Mouse (Mus musculus) midbrain, embryonic 11.5 days (tissue): ENCODE measurements around the gene Tubb2a. TPM values are rescaled to one million over a fixed set of nuclear protein-coding genes. Genes with fewer than 3 reads are reported as not detected.

ENCODE experiments used
- ATAC-seq: fragments of 200-750 bp; cut with Nextera tagmentation; 2 replicates; pipeline ENCODE4 v1.8.0; 2017; ENCODE audit warnings: moderate TSS enrichment, moderate library complexity; ENCODE audit not compliant: low FRiP score
- DNase-seq: peaks from one replicate; pipeline ENCODE4 v3.0.0; 2015; ENCODE audit warnings: low spot score; ENCODE audit errors: missing footprints
- H3K27ac ChIP-seq: fragments of 300-500 bp; sonication (generic); 2 replicates; pipeline ENCODE4 v1.5.1; 2014; ENCODE audit warnings: low read depth, low read length
- H3K27me3 ChIP-seq: fragments of 300-500 bp; sonication (generic); 2 replicates; pipeline ENCODE4 v1.6.1; 2014; ENCODE audit warnings: mild to moderate bottlenecking, low read length, moderate library complexity, mixed read lengths; ENCODE audit not compliant: control insufficient read depth, insufficient read depth
- H3K36me3 ChIP-seq: fragments of 300-500 bp; sonication (generic); 2 replicates; pipeline ENCODE4 v1.6.1; 2014; ENCODE audit warnings: mild to moderate bottlenecking, low read length, moderate library complexity, mixed read lengths; ENCODE audit not compliant: control insufficient read depth, insufficient read depth
- H3K4me1 ChIP-seq: fragments of 300-500 bp; sonication (generic); 2 replicates; pipeline ENCODE4 v1.6.1; 2014; ENCODE audit warnings: low read length; ENCODE audit not compliant: control insufficient read depth, insufficient read depth
- H3K4me2 ChIP-seq: fragments of 300-500 bp; sonication (generic); 2 replicates; pipeline ENCODE4 v1.6.1; 2014; ENCODE audit warnings: mild to moderate bottlenecking, moderate library complexity
- H3K4me3 ChIP-seq: fragments of 300-500 bp; sonication (generic); 2 replicates; pipeline ENCODE4 v1.5.1; 2014; ENCODE audit warnings: low read depth, low read length
- H3K9ac ChIP-seq: fragments of 300-500 bp; sonication (generic); 2 replicates; pipeline ENCODE4 v1.6.1; 2014; ENCODE audit warnings: low read length
- H3K9me3 ChIP-seq: fragments of 300-500 bp; sonication (generic); 2 replicates; pipeline ENCODE4 v1.6.1; 2016; ENCODE audit warnings: low read length; ENCODE audit not compliant: control insufficient read depth
- WGBS: fragments of 180-500 bp; shearing (Covaris S2); extraction: QIAGEN DNeasy Blood & Tissue Kit; methylation state at CpG from one replicate; pipeline ENCODE4 v1.1.7; 2014; 5-methylcytosine and 5-hydroxymethylcytosine counted together
- polyA plus RNA-seq: library from polyadenylated mRNA; unstranded; fragments of >200 nt; fragmentation: Nextera tagmentation; extraction: Ambion mirVana; gene quantifications from 2 replicates; pipeline ENCODE4 v1.2.1, GENCODE M21; 2014

Gene Tubb2a
- polyA plus RNA-seq, 1 experiment from 2014 or later, result 417 TPM

DNA sequence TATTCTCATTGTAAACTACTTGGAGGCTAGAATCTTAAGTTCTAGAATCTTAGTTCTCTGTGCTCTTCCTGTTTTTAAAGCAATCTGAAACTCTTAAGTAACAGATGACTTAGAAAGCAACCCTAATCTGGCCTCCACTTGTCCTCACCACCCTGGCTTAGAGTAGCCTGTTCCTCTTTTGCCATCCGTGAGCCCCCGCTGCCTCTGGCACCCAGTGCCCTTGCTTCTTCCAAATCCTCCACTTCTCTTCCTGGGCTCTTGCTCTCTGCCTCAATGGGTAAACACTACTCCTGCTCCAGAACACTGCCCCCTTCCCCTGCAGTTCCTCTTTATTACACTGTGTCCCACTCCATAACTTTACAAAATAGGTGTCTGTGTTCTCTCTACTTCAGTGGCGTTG lies 26.1 kb downstream of the Tubb2a start:
- 87% methylated on average over 3 of the region's 3 CpGs for WGBS
- Histone ChIP-seq H3K9me3 (no peaks in the 10 kb centered on the region), H3K27me3 (no peaks in the 10 kb centered on the region), H3K4me3 (no peak overlapping the region), H3K36me3 (peaks cover 3% of the 10 kb centered on the region; the same call in 1 of the 2 replicates), H3K9ac (no peak overlapping the region), H3K4me2 (no peak overlapping the region), H3K4me1 (no peaks in the 10 kb centered on the region), H3K27ac (no peak overlapping the region)
- no peak for ATAC-seq
- DNase-seq, result no peak

DNA sequence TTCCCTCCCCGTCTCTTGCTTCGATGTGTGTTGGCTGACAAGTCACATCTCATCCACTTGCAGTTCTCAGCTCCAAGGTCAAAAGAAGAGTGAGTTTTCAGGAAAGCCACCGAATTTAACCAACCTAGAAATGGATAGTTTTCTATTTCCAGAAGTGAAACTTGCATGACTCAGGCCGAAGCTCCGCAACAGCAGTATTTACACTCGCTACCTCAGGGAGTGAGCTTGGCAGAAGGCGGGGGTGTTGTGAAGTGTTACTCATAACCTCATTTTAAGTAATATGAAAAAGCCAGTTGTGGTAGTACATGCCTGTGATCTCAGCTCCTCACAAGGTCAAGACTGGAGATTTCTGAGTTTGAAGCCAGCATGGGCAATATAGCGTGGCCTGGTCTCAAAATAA lies 27.3 kb downstream of the Tubb2a start:
- ATAC-seq (no peak), DNase-seq (no peak)
- Histone ChIP-seq H3K4me2 (no peak overlapping the region), H3K9me3 (no peaks in the 10 kb centered on the region), H3K27me3 (no peaks in the 10 kb centered on the region), H3K27ac (no peak overlapping the region), H3K9ac (no peak overlapping the region), H3K4me3 (no peak overlapping the region), H3K4me1 (no peaks in the 10 kb centered on the region), H3K36me3 (no peaks in the 10 kb centered on the region)
- 94% methylated on average over 8 of the region's 8 CpGs for WGBS

DNA sequence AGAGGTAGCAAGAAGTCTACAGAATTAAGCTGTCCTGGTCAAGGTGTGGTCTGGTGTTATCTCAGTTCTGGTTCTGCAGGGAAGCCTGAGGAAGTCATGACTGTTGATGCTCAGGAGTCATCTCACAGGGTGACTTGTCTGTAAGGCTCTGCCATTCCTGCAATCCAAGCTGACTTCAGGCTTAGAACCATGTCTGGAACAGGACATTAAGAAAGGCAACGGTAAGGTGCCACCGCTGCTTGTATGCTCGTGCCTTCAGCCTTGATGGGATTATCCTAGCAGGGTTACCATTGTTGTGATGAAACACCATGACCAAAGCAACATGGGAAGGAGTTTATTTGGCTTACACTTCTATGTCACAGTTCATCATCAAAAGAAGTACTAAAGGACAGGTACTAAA lies 30.3 kb downstream of the Tubb2a start:
- no peak overlapping the region for H3K27ac ChIP-seq
- H3K9ac ChIP-seq, result no peak overlapping the region
- no peaks in the 10 kb centered on the region for H3K27me3 ChIP-seq
- DNase-seq, result no peak
- no peak overlapping the region for H3K4me2 ChIP-seq
- 64% methylated on average over 3 of the region's 3 CpGs for WGBS
- no peaks in the 10 kb centered on the region for H3K36me3 ChIP-seq
- no peaks in the 10 kb centered on the region for H3K9me3 ChIP-seq
- no peaks in the 10 kb centered on the region for H3K4me1 ChIP-seq
- H3K4me3 ChIP-seq, result no peak overlapping the region
- no peak for ATAC-seq

DNA sequence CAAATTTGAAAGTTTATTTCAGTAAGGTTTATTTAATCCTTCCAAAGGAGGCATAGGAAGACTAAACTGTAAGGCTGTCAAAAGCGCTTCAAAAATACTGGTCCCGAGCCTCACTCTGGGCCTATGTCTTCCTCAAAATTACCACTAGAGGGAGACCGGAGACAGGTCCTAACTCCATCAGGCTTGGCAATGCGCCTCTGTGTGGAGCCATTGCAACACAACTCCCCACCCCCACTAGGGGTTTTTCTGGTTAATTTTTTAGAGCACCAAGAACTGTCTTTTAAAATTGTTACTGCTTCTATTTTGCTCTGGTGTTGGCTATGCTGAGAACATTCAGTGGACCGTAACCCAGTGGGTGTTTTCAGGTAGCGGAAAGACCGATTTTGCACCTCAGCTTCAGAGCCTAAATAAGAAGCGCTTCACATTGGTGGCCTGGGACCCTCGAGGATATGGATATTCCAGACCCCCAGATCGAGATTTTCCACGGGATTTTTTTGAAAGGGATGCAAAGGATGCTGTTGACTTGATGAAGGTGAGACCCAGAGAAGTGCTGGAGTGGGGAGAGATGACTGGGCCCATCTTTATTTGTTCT lies 31.3 kb downstream of the Tubb2a start:
- H3K9me3 ChIP-seq, result no peaks in the 10 kb centered on the region
- H3K4me2 ChIP-seq, result no peak overlapping the region
- no peaks in the 10 kb centered on the region for H3K27me3 ChIP-seq
- no peak overlapping the region for H3K4me3 ChIP-seq
- DNase-seq (peak; percentile 93), ATAC-seq (peak; percentile 93)
- H3K4me1 ChIP-seq, result no peaks in the 10 kb centered on the region
- H3K27ac ChIP-seq, result no peak overlapping the region
- H3K9ac ChIP-seq, result no peak overlapping the region
- WGBS, result 44% methylated on average over 11 of the region's 11 CpGs
- no peaks in the 10 kb centered on the region for H3K36me3 ChIP-seq

DNA sequence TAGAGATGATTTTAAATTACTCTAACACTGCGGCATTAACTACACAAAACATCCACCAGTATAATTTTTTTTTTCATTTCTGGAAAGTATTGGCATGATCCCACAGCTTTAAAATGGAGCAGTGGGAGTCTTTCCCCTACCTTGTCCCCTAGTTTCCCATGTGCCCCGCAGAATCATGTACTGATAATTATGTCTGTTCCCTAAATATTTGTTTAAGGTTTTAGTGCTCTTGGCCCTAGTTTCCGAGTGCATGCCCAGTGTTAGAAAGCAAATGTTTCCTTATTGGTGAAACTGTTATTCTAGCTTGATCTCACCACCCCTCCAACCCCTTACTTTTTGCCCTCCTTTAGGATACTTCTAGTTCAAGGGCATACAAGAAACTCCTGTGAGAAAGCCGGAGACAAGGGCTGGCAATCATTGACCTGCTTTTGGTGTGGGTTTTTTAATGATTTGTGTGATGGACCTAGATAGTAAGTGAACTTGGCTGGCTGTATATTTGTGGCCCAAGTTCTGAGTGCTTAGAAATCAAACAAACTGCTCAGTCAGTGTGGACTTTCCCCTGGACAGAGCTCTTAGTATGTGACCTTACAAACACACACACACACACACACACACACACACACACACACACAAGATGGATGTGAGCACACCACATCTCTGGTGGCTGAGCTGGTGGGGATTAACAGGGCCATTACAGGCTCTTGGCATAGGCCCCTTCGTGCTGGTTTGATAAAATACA lies 32.1 kb downstream of the Tubb2a start:
- WGBS, result 65% methylated on average over 5 of the region's 5 CpGs
- no peaks in the 10 kb centered on the region for H3K4me1 ChIP-seq
- no peaks in the 10 kb centered on the region for H3K27me3 ChIP-seq
- DNase-seq, result no peak
- H3K9ac ChIP-seq, result no peak overlapping the region
- H3K9me3 ChIP-seq, result no peaks in the 10 kb centered on the region
- H3K4me2 ChIP-seq, result no peak overlapping the region
- peak; percentile 39; the same call in 1 of the 2 replicates for ATAC-seq
- no peak overlapping the region for H3K4me3 ChIP-seq
- no peak overlapping the region for H3K27ac ChIP-seq
- no peaks in the 10 kb centered on the region for H3K36me3 ChIP-seq

DNA sequence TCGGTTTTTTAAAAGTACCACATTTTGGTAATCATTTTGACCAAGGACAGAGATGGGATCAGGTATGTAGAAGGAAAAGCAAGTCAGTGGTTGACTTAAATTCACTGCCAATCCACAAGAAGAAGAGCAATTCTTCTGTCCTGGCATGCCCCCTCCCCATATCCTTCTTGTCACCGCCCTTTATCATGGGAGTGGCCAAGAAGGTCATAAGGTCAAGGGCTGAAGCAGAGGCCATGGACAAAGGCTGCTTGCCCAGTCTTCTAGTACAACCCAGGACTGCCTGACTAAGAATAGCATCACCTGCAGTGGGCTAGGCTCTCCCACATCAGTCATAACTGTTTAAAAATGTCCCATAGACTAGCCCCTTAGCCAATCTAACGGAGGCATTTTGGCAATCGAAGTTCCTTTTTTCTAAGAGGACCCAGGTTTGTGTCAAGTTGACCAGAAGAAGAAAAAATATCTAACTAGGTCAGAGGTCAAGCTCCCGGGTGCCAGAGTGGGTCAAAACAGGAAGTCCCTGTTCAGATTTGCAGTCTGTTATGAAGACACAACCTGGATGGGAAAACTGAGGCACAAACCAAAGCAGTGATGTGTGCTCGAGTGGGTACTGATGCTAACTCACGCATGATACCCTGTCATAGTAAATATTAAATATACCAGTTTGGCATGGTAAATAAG lies 34.0 kb downstream of the Tubb2a start:
- no peak overlapping the region for H3K9ac ChIP-seq
- no peak overlapping the region for H3K4me3 ChIP-seq
- peaks cover under 1% of the 10 kb centered on the region; the same call in 1 of the 2 replicates for H3K4me1 ChIP-seq
- H3K27ac ChIP-seq, result no peak overlapping the region
- DNase-seq, result no peak
- WGBS, result 79% methylated on average over 7 of the region's 7 CpGs
- H3K27me3 ChIP-seq, result no peaks in the 10 kb centered on the region
- ATAC-seq, result no peak
- 0 out of 2 replicates have a peak, but pooled peaks cover 3% of the 10 kb centered on the region for H3K9me3 ChIP-seq
- no peaks in the 10 kb centered on the region for H3K36me3 ChIP-seq
- no peak overlapping the region for H3K4me2 ChIP-seq

DNA sequence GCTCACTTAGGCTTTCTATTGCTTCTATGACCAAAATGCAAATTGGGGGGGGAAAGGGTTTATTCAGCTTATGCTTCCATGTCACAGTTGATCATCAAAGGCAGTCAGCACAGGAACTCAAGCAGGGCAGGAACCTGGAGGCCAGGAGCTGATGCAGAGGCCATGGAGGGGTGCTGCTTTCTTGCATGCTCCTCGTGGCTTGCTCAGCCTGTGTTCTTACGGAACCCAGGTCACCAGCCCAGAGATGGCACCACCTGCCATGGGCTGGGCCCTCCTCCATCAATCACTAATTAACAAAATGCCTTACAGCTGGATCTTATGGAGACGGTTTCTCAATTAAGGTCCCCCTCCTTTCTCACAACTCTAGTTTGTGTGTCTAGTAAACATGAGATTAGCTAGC lies 37.7 kb downstream of the Tubb2a start:
- Histone ChIP-seq H3K36me3 (no peaks in the 10 kb centered on the region), H3K27ac (no peak overlapping the region), H3K9me3 (0 out of 2 replicates have a peak, but pooled peaks cover 3% of the 10 kb centered on the region), H3K4me2 (no peak overlapping the region), H3K27me3 (no peaks in the 10 kb centered on the region), H3K4me1 (peaks cover 13% of the 10 kb centered on the region), H3K4me3 (no peak overlapping the region), H3K9ac (no peak overlapping the region)
- WGBS, result 94% methylated on average over 3 of the region's 3 CpGs
- no peak for DNase-seq
- ATAC-seq, result no peak

DNA sequence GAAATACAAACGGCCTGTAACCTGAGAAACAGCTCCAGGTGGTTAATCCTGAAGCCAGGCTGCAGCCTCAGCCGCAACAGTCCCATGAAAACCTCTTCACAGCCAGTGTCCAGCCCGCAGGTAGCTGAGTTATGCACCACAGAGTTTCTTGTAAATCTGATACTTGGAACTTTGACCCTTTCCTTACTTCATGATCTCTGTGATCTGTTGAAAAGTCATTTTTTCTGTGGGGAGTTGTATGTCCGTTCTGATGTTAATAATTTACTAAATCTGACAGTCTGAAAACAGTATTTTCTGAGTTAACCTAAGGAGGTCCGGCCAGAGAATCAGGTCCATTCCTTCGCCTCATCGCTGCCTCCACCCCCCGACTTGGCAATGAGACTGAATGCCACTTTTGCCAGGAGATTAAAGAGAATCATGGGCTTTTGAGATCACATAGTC lies 38.9 kb downstream of the Tubb2a start:
- 37% methylated on average over 8 of the region's 8 CpGs for WGBS
- no peaks in the 10 kb centered on the region for H3K36me3 ChIP-seq
- no peak for DNase-seq
- ATAC-seq, result no peak
- no peak overlapping the region for H3K27ac ChIP-seq
- no peak overlapping the region for H3K4me3 ChIP-seq
- H3K9me3 ChIP-seq, result 0 out of 2 replicates have a peak, but pooled peaks cover 3% of the 10 kb centered on the region
- peaks cover 13% of the 10 kb centered on the region for H3K4me1 ChIP-seq
- peak overlapping the region; percentile 81 for H3K4me2 ChIP-seq
- H3K27me3 ChIP-seq, result no peaks in the 10 kb centered on the region
- peak overlapping the region; percentile 27; the same call in 1 of the 2 replicates for H3K9ac ChIP-seq

DNA sequence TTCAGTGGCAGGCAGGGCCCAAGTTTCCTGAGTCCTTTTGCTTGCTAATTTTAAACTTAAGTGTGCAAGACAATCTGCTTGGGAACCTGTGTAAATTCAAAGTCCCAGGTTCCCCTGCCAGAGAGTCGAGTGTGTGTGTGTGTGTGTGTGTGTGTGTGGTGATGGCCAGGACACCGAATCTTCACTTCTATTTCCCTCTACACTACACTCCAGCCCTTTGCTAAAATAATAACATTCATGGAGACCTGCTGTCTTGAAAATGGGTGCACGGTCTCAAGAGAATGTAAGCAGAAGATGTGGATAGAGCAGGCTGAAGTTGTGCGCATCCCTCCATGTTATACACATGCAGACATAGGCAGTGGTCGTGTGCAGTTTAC lies 39.8 kb downstream of the Tubb2a start:
- H3K36me3 ChIP-seq, result no peaks in the 10 kb centered on the region; the same call in 1 of the 2 replicates
- peak overlapping the region; percentile 96 for H3K9ac ChIP-seq
- DNase-seq, result no peak
- H3K27ac ChIP-seq, result peak overlapping the region; percentile 63; the same call in 1 of the 2 replicates
- H3K4me3 ChIP-seq, result peak overlapping the region; percentile 71
- H3K4me1 ChIP-seq, result peaks cover 13% of the 10 kb centered on the region
- no peaks in the 10 kb centered on the region for H3K27me3 ChIP-seq
- H3K9me3 ChIP-seq, result 0 out of 2 replicates have a peak, but pooled peaks cover 3% of the 10 kb centered on the region
- peak overlapping the region; percentile 81 for H3K4me2 ChIP-seq
- ATAC-seq, result 0 out of 2 replicates have a peak, but pooled peaks have one; percentile 17
- 50% methylated on average over 5 of the region's 5 CpGs for WGBS
